Mouse (Mus musculus) heart, embryonic 15.5 days (tissue): ENCODE data around the gene Crat. TPM values are rescaled to one million over a fixed set of nuclear protein-coding genes. Genes with fewer than 3 reads are reported as not detected.

ENCODE experiments used
- ATAC-seq: fragments of 200-750 bp; cut with Nextera tagmentation; replicated peaks from 2 replicates; pipeline ENCODE4 v1.8.0; 2017; ENCODE audit warnings: low read depth, moderate TSS enrichment; ENCODE audit not compliant: insufficient number of reproducible peaks, insufficient read depth, low FRiP score
- H3K27ac ChIP-seq: fragments of 300-500 bp; sonication (generic); 2 replicates; pipeline ENCODE4 v1.5.1; 2015; ENCODE audit warnings: mild to moderate bottlenecking, inconsistent platforms
- H3K27me3 ChIP-seq: fragments of 300-500 bp; sonication (generic); 2 replicates; pipeline ENCODE4 v1.6.1; 2015; ENCODE audit warnings: inconsistent platforms
- H3K36me3 ChIP-seq: fragments of 300-500 bp; sonication (generic); 2 replicates; pipeline ENCODE4 v1.6.1; 2015; ENCODE audit warnings: mild to moderate bottlenecking, inconsistent platforms
- H3K4me1 ChIP-seq: fragments of 300-500 bp; sonication (generic); replicated peaks from 2 replicates; pipeline ENCODE4 v1.6.1; 2015; ENCODE audit warnings: inconsistent platforms
- H3K4me2 ChIP-seq: fragments of 300-500 bp; sonication (generic); 2 replicates; pipeline ENCODE4 v1.6.1; 2015; ENCODE audit warnings: inconsistent platforms, mild to moderate bottlenecking, moderate library complexity
- H3K4me3 ChIP-seq: fragments of 300-500 bp; sonication (generic); 2 replicates; pipeline ENCODE4 v1.5.1; 2015; ENCODE audit warnings: mild to moderate bottlenecking, inconsistent platforms
- H3K9ac ChIP-seq: fragments of 300-500 bp; sonication (generic); 2 replicates; pipeline ENCODE4 v1.6.1; 2015; ENCODE audit warnings: mild to moderate bottlenecking, inconsistent platforms
- H3K9me3 ChIP-seq: fragments of 300-500 bp; sonication (generic); replicated peaks from 2 replicates; pipeline ENCODE4 v1.6.1; 2016; ENCODE audit warnings: inconsistent platforms
- WGBS: fragments of 180-500 bp; shearing (Covaris S2); methylation state at CpG from one replicate; pipeline ENCODE4 v1.1.7; 2015; ENCODE audit warnings: mixed read lengths; 5-methylcytosine and 5-hydroxymethylcytosine counted together
- polyA plus RNA-seq: library from polyadenylated mRNA; unstranded; fragments of >200 nt; fragmentation: Nextera tagmentation; extraction: Ambion mirVana; gene quantifications from 2 replicates; pipeline ENCODE4 v1.2.1, GENCODE M21; 2015

The Crat gene
- polyA plus RNA-seq, 1 experiment from 2014 or later, result 109 TPM

- H3K27me3 ChIP-seq, result no peaks in the 10 kb centered on the region
- 91% methylated on average over 7 of the region's 7 CpGs for WGBS
- H3K27ac ChIP-seq, result peak overlapping the region; percentile 100
These were observed 32.8 kb upstream of the Crat start for GRCm38 (mm10) chr2:30448371-30448770.

GRCm38 (mm10) chr2:30446891-30447826, 31.5 kb upstream of the Crat start:
- H3K4me1 ChIP-seq, result peaks cover 58% of the 10 kb centered on the region
- ATAC-seq, result no peak
- 68% methylated on average over 10 of the region's 10 CpGs for WGBS
- H3K9ac ChIP-seq, result 0 out of 2 replicates have a peak overlapping the region, but pooled peaks have one; percentile 1
- H3K27me3 ChIP-seq, result no peaks in the 10 kb centered on the region
- H3K9me3 ChIP-seq, result 0 out of 2 replicates have a peak, but pooled peaks cover 7% of the 10 kb centered on the region
- H3K36me3 ChIP-seq, result peaks cover 26% of the 10 kb centered on the region
- H3K27ac ChIP-seq, result peak overlapping the region; percentile 100
- no peak overlapping the region for H3K4me3 ChIP-seq
- no peak overlapping the region for H3K4me2 ChIP-seq

More at GRCm38 (mm10) chr2:30448371-30448770, 32.8 kb upstream of the Crat start:
- Histone ChIP-seq H3K4me3 (no peak overlapping the region), H3K36me3 (peaks cover 26% of the 10 kb centered on the region), H3K4me1 (peaks cover 49% of the 10 kb centered on the region), H3K4me2 (no peak overlapping the region), H3K9me3 (0 out of 2 replicates have a peak, but pooled peaks cover 7% of the 10 kb centered on the region), H3K9ac (no peak overlapping the region)
- no peak for ATAC-seq

- no peak for ATAC-seq
- Histone ChIP-seq H3K4me3 (no peak overlapping the region), H3K9me3 (0 out of 2 replicates have a peak, but pooled peaks cover 6% of the 10 kb centered on the region), H3K27ac (peak overlapping the region; percentile 100), H3K27me3 (no peaks in the 10 kb centered on the region), H3K9ac (peak overlapping the region; percentile 25), H3K4me2 (peak overlapping the region; percentile 18; the same call in 1 of the 2 replicates), H3K4me1 (peaks cover 75% of the 10 kb centered on the region), H3K36me3 (peaks cover 25% of the 10 kb centered on the region)
- 35% methylated on average over 2 of the region's 2 CpGs for WGBS
These were observed 29.7 kb upstream of the Crat start for GRCm38 (mm10) chr2:30445312-30445711.

- Histone ChIP-seq H3K4me1 (peaks cover 83% of the 10 kb centered on the region), H3K27ac (peak overlapping the region; percentile 100), H3K9ac (peak overlapping the region; percentile 21; the same call in 1 of the 2 replicates), H3K36me3 (peaks cover 17% of the 10 kb centered on the region), H3K4me2 (0 out of 2 replicates have a peak overlapping the region, but pooled peaks have one; percentile 78), H3K4me3 (no peak overlapping the region), H3K9me3 (no peaks in the 10 kb centered on the region), H3K27me3 (no peaks in the 10 kb centered on the region)
- ATAC-seq, result no peak
These were observed 28.8 kb upstream of the Crat start for GRCm38 (mm10) chr2:30444450-30444849.

GRCm38 (mm10) chr2:30444006-30444405, 28.4 kb upstream of the Crat start:
- ATAC-seq, result no peak
- Histone ChIP-seq H3K27ac (peak overlapping the region; percentile 100), H3K27me3 (no peaks in the 10 kb centered on the region), H3K4me1 (peaks cover 86% of the 10 kb centered on the region), H3K4me2 (peak overlapping the region; percentile 78; the same call in 1 of the 2 replicates), H3K36me3 (peaks cover 15% of the 10 kb centered on the region; the same call in 1 of the 2 replicates), H3K9me3 (no peaks in the 10 kb centered on the region), H3K9ac (peak overlapping the region; percentile 70; the same call in 1 of the 2 replicates), H3K4me3 (no peak overlapping the region)
- WGBS, result 48% methylated on average over 5 of the region's 5 CpGs

GRCm38 (mm10) chr2:30443281-30443680, 27.7 kb upstream of the Crat start:
- ATAC-seq, result no peak
- H3K27me3 ChIP-seq, result no peaks in the 10 kb centered on the region
- no peaks in the 10 kb centered on the region for H3K9me3 ChIP-seq
- H3K4me2 ChIP-seq, result peak overlapping the region; percentile 78
- peak overlapping the region; percentile 43 for H3K4me3 ChIP-seq
- H3K9ac ChIP-seq, result peak overlapping the region; percentile 70
- peak overlapping the region; percentile 100 for H3K27ac ChIP-seq
- peaks cover 18% of the 10 kb centered on the region for H3K36me3 ChIP-seq
- H3K4me1 ChIP-seq, result peaks cover 86% of the 10 kb centered on the region
- 46% methylated on average over 4 of the region's 4 CpGs for WGBS

- WGBS, result 24% methylated on average over 5 of the region's 5 CpGs
- no peak for ATAC-seq
- Histone ChIP-seq H3K4me1 (peaks cover 81% of the 10 kb centered on the region), H3K4me2 (peak overlapping the region; percentile 78), H3K4me3 (peak overlapping the region; percentile 43), H3K27ac (peak overlapping the region; percentile 100), H3K36me3 (peaks cover 22% of the 10 kb centered on the region), H3K9me3 (no peaks in the 10 kb centered on the region), H3K27me3 (no peaks in the 10 kb centered on the region), H3K9ac (peak overlapping the region; percentile 70)
These were observed 26.9 kb upstream of the Crat start for GRCm38 (mm10) chr2:30442498-30442890.

- Histone ChIP-seq H3K9ac (peak overlapping the region; percentile 70), H3K4me1 (peaks cover 74% of the 10 kb centered on the region), H3K9me3 (no peaks in the 10 kb centered on the region), H3K27ac (peak overlapping the region; percentile 100), H3K4me2 (peak overlapping the region; percentile 78), H3K27me3 (no peaks in the 10 kb centered on the region), H3K36me3 (peaks cover 27% of the 10 kb centered on the region), H3K4me3 (peak overlapping the region; percentile 43)
- WGBS, result 7% methylated on average over 15 of the region's 15 CpGs
- peak; percentile 82 for ATAC-seq
These were observed 26.2 kb upstream of the Crat start for GRCm38 (mm10) chr2:30441518-30442497.

GRCm38 (mm10) chr2:30440701-30441517, 25.3 kb upstream of the Crat start:
- H3K4me2 ChIP-seq, result peak overlapping the region; percentile 78
- H3K27ac ChIP-seq, result peak overlapping the region; percentile 100
- peak overlapping the region; percentile 43 for H3K4me3 ChIP-seq
- ATAC-seq, result peak; percentile 58
- 5% methylated on average over 12 of the region's 12 CpGs for whole genome bisulfite sequencing
- no peaks in the 10 kb centered on the region for H3K27me3 ChIP-seq
- peak overlapping the region; percentile 53 for H3K9ac ChIP-seq
- peaks cover 66% of the 10 kb centered on the region for H3K4me1 ChIP-seq
- H3K9me3 ChIP-seq, result no peaks in the 10 kb centered on the region
- peaks cover 25% of the 10 kb centered on the region for H3K36me3 ChIP-seq

- 9% methylated on average over 3 of the region's 3 CpGs for WGBS
- H3K4me2 ChIP-seq, result peak overlapping the region; percentile 78
- H3K4me3 ChIP-seq, result no peak overlapping the region
- H3K9ac ChIP-seq, result peak overlapping the region; percentile 53
- no peaks in the 10 kb centered on the region for H3K27me3 ChIP-seq
- peaks cover 25% of the 10 kb centered on the region for H3K36me3 ChIP-seq
- no peaks in the 10 kb centered on the region for H3K9me3 ChIP-seq
- ATAC-seq, result no peak
- peak overlapping the region; percentile 100 for H3K27ac ChIP-seq
- peaks cover 60% of the 10 kb centered on the region for H3K4me1 ChIP-seq
These were observed 24.6 kb upstream of the Crat start for GRCm38 (mm10) chr2:30440211-30440700.
